ENCODE assay signal across 9 mouse cellular contexts in genomic region chr4:134753516-134754261, GRCm38 (mm10). TPM values are rescaled to one million over a fixed set of nuclear protein-coding genes. Genes with fewer than 3 reads are reported as not detected.
DNase-seq lines count a peak whose midpoint lies in the region; ATAC-seq and TF ChIP-seq lines count a peak whose summit lies in the region.
"Had no signal": no experiment of that assay in that cellular context is flagged by ENCODE, and none has a peak within 500 bp of the region (broad histone marks: within the 10 kb centered on the region; RNA-seq: fewer than 3 reads in every experiment).

No protein-coding gene starts in this region.

- peak overlapping the region; percentile 40 for H3K27ac ChIP-seq in forebrain, embryonic 10.5 days
- H3K27ac ChIP-seq in forebrain, embryonic 16.5 days (ENCODE audit: low read length) = no peak overlapping the region
- H3K27ac ChIP-seq in lung, embryonic 14.5 days (ENCODE audit: low read depth) = peak overlapping the region; percentile 58; the same call in 1 of the 2 replicates
- 0 out of 2 replicates have a peak overlapping the region, but pooled peaks have one; percentile 26 for H3K27ac ChIP-seq in hindbrain, embryonic 14.5 days

- H3K9ac ChIP-seq in forebrain, embryonic 16.5 days (replicated peaks; ENCODE audit: low read depth, low read length) = no peak overlapping the region
- H3K9ac ChIP-seq in lung, embryonic 14.5 days = no peak overlapping the region
- H3K9ac ChIP-seq in hindbrain, embryonic 14.5 days = no peak overlapping the region

- H3K4me1 ChIP-seq in forebrain, embryonic 10.5 days = peaks cover 63% of the 10 kb centered on the region
- peaks cover 2% of the 10 kb centered on the region; the same call in 1 of the 2 replicates for H3K4me1 ChIP-seq in forebrain, embryonic 16.5 days (replicated peaks; ENCODE audit: control insufficient read depth, insufficient read depth, low read length)
- peaks cover 15% of the 10 kb centered on the region for H3K4me1 ChIP-seq in lung, embryonic 14.5 days (ENCODE audit: insufficient read depth)
- H3K4me1 ChIP-seq in hindbrain, embryonic 14.5 days (replicated peaks; ENCODE audit: control insufficient read depth, insufficient read depth, low read length) = peaks cover 9% of the 10 kb centered on the region

- H3K9me3 ChIP-seq in forebrain, embryonic 10.5 days = no peaks in the 10 kb centered on the region
- no peaks in the 10 kb centered on the region for H3K9me3 ChIP-seq in forebrain, embryonic 16.5 days (ENCODE audit: control insufficient read depth, low read length)
- no peaks in the 10 kb centered on the region for H3K9me3 ChIP-seq in lung, embryonic 14.5 days (ENCODE audit: low read depth, low read length)
- H3K9me3 ChIP-seq in hindbrain, embryonic 14.5 days (ENCODE audit: control insufficient read depth, low read length) = no peaks in the 10 kb centered on the region

- DNase-seq in forebrain, embryonic 10.5 days (ENCODE audit: extremely low spot score, low spot score) = no peak
- DNase-seq in lung, embryonic 14.5 days = peak; percentile 63
- no peak for DNase-seq in lung, postnatal 14 days
- DNase-seq in hindbrain, embryonic 14.5 days (ENCODE audit: low spot score) = no peak
- peak; percentile 62 for DNase-seq in retina, postnatal 7 days (ENCODE audit: low read depth, low spot score)
- DNase-seq in adipocyte (ENCODE audit: low spot score) = no peak
- DNase-seq in adrenal gland, postnatal 36 days = no peak
- DNase-seq: cerebellum, adult 9-10 months had no signal

- H3K27me3 ChIP-seq in forebrain, embryonic 10.5 days (ENCODE audit: poor library complexity, severe bottlenecking) = 0 out of 2 replicates have a peak, but pooled peaks cover 6% of the 10 kb centered on the region
- H3K27me3 ChIP-seq in forebrain, embryonic 16.5 days (replicated peaks; ENCODE audit: control insufficient read depth, insufficient read depth, low read length) = no peaks in the 10 kb centered on the region
- H3K27me3 ChIP-seq in lung, embryonic 14.5 days (ENCODE audit: insufficient read depth, low read length) = no peaks in the 10 kb centered on the region
- H3K27me3 ChIP-seq in hindbrain, embryonic 14.5 days (ENCODE audit: control insufficient read depth, insufficient read depth, low read length) = no peaks in the 10 kb centered on the region

- 33% methylated on average over 17 of the region's 17 CpGs for WGBS in forebrain, embryonic 10.5 days
- 28% methylated on average over 17 of the region's 17 CpGs for WGBS in forebrain, embryonic 16.5 days
- 37% methylated on average over 17 of the region's 17 CpGs for WGBS in lung, embryonic 14.5 days
- 39% methylated on average over 17 of the region's 17 CpGs for whole genome bisulfite sequencing in hindbrain, embryonic 14.5 days

- no peak for ATAC-seq in forebrain, embryonic 16.5 days
- peak; percentile 16; the same call in 1 of the 2 replicates for ATAC-seq in lung, embryonic 14.5 days (ENCODE audit: insufficient read depth)
- no peak for ATAC-seq in hindbrain, embryonic 14.5 days (ENCODE audit: low FRiP score)

- H3K36me3 ChIP-seq in forebrain, embryonic 10.5 days (replicated peaks) = peaks cover 11% of the 10 kb centered on the region; the same call in 1 of the 2 replicates
- H3K36me3 ChIP-seq in forebrain, embryonic 16.5 days (ENCODE audit: control insufficient read depth, insufficient read depth) = no peaks in the 10 kb centered on the region
- H3K36me3 ChIP-seq in lung, embryonic 14.5 days (ENCODE audit: insufficient read depth) = peaks cover 40% of the 10 kb centered on the region
- H3K36me3 ChIP-seq in hindbrain, embryonic 14.5 days (replicated peaks; ENCODE audit: control insufficient read depth, insufficient read depth) = no peaks in the 10 kb centered on the region

- TF ChIP-seq CTCF in lung, embryonic 14.5 days (IDR thresholded peaks at IDR 0.05; ENCODE audit: low read depth) = no peak

- H3K4me3 ChIP-seq in forebrain, embryonic 10.5 days = no peak overlapping the region
- H3K4me3 ChIP-seq in forebrain, embryonic 16.5 days (replicated peaks; ENCODE audit: low read length) = no peak overlapping the region
- no peak overlapping the region for H3K4me3 ChIP-seq in lung, embryonic 14.5 days (ENCODE audit: low read depth, low read length)
- no peak overlapping the region for H3K4me3 ChIP-seq in hindbrain, embryonic 14.5 days (replicated peaks; ENCODE audit: low read length)

- H3K4me2 ChIP-seq in forebrain, embryonic 16.5 days (ENCODE audit: low read length) = no peak overlapping the region
- no peak overlapping the region; the same call in 1 of the 2 replicates for H3K4me2 ChIP-seq in lung, embryonic 14.5 days
- no peak overlapping the region for H3K4me2 ChIP-seq in hindbrain, embryonic 14.5 days (replicated peaks)

RNA-seq across cellular contexts. Expression of gene Ldlrap1, which starts 14.1 kb away (rescaled TPM):
- polyA plus RNA-seq in forebrain, embryonic 10.5 days (2016; fragmentation: Nextera tagmentation; extraction: Ambion mirVana) = 9.6 and 11.8 TPM in 2 replicates
- 2.9 and 3.3 TPM in 2 replicates for polyA plus RNA-seq in forebrain, embryonic 16.5 days (2015; fragmentation: Nextera tagmentation; extraction: Ambion mirVana)
- polyA plus RNA-seq in lung, embryonic 14.5 days (2014; fragmentation: Nextera tagmentation; extraction: Ambion mirVana) = 21.2 and 22.2 TPM in 2 replicates
- polyA plus RNA-seq in hindbrain, embryonic 14.5 days (2014; fragmentation: Nextera tagmentation; extraction: Ambion mirVana) = 2.3 and 2.7 TPM in 2 replicates
- 10 to 100 TPM; 47.5 to 52.9 TPM for total RNA-seq in adrenal gland, postnatal 36 days (2021)

RNA-seq across cellular contexts. Expression of gene Man1c1, which starts 49.6 kb away (rescaled TPM):
- 2.3 and 2.8 TPM in 2 replicates for polyA plus RNA-seq in forebrain, embryonic 10.5 days (2016; fragmentation: Nextera tagmentation; extraction: Ambion mirVana)
- polyA plus RNA-seq in forebrain, embryonic 16.5 days (2015; fragmentation: Nextera tagmentation; extraction: Ambion mirVana) = 2.3 and 2.9 TPM in 2 replicates
- polyA plus RNA-seq in lung, embryonic 14.5 days (2014; fragmentation: Nextera tagmentation; extraction: Ambion mirVana) = 3.3 and 4.3 TPM in 2 replicates
- polyA plus RNA-seq in hindbrain, embryonic 14.5 days (2014; fragmentation: Nextera tagmentation; extraction: Ambion mirVana) = 7.1 and 7.2 TPM in 2 replicates
- 10 to 100 TPM; 18.5 to 24.7 TPM for total RNA-seq in adrenal gland, postnatal 36 days (2021)

Comparison
In these comparisons a context has a peak if more than half of its experiments do, and no peak if none do; other contexts are left out.
1. DNase-seq: peak in lung, embryonic 14.5 days (single experiment) and retina, postnatal 7 days (single experiment); none in forebrain, embryonic 10.5 days (single experiment), lung, postnatal 14 days (single experiment), hindbrain, embryonic 14.5 days (single experiment), adipocyte (single experiment) and adrenal gland, postnatal 36 days (0 of 2).